Mouse (Mus musculus): ENCODE data around the gene Gnl1. TPM values are rescaled to one million over a fixed set of nuclear protein-coding genes. Genes with fewer than 3 reads are reported as not detected.
"Not testable (repeated sequence)": the region's sequence is repeated elsewhere in the genome, so short reads cannot be mapped to it uniquely, and the experiment has no call there.

Gene Gnl1
- total RNA-seq, 1 experiment from 2014 or later: 52.5 TPM

- no peak for DNase-seq
Measured at GRCm38 (mm10) chr17:36025197-36025596, 45.5 kb downstream of the Gnl1 start.

GRCm38 (mm10) chr17:36025901-36026300 is 46.2 kb downstream of the Gnl1 start:
- no peak for DNase-seq

GRCm38 (mm10) chr17:36027663-36028062 is 48.0 kb downstream of the Gnl1 start:
- no peak for DNase-seq

GRCm38 (mm10) chr17:36028879-36029619 is 49.4 kb downstream of the Gnl1 start:
- no peak for DNase-seq

- not testable (repeated sequence) for DNase-seq
Measured at GRCm38 (mm10) chr17:36030046-36030702, 50.5 kb downstream of the Gnl1 start.

- not testable (repeated sequence) for DNase-seq
Measured at GRCm38 (mm10) chr17:36030703-36031582, 51.3 kb downstream of the Gnl1 start.

GRCm38 (mm10) chr17:36031583-36032331 is 52.1 kb downstream of the Gnl1 start:
- DNase-seq: peak; percentile 25

GRCm38 (mm10) chr17:36032351-36032875 is 52.8 kb downstream of the Gnl1 start, which contains the start of gene H2-T23:
H2-T23 (minus strand) TSS chr17:36032855.
- peak; percentile 46 for DNase-seq

- not testable (repeated sequence) for DNase-seq
Measured at GRCm38 (mm10) chr17:36034524-36034923, 54.9 kb downstream of the Gnl1 start.

GRCm38 (mm10) chr17:36035010-36035638 is 55.5 kb downstream of the Gnl1 start:
- peak; percentile 72 for DNase-seq

- not testable (repeated sequence) for DNase-seq
Measured at GRCm38 (mm10) chr17:36036126-36036525, 56.5 kb downstream of the Gnl1 start.

Small RNA genes lying within 50 kb of the gene (microRNA-seq; reads per million reads assigned to microRNA genes)
- 94.7 to 105 reads per million in 2 experiments for gene Mir877

Other genes with a start within 250 kb of the Gnl1 start
- 7.6 and 11.7 TPM in 2 replicates for gene Ier3, start 158.2 kb upstream of the Gnl1 start, total RNA-seq (2021)
- 61.0 and 94.1 TPM in 2 replicates for gene Flot1, start 156.6 kb upstream of the Gnl1 start, total RNA-seq (2021)
- gene Tubb5, start 141.5 kb upstream of the Gnl1 start, total RNA-seq (2021): 192 and 221 TPM in 2 replicates
- 30.1 and 31.1 TPM in 2 replicates for gene Mdc1, start 138.3 kb upstream of the Gnl1 start, total RNA-seq (2021)
- gene Nrm, start 118.5 kb upstream of the Gnl1 start, total RNA-seq (2021): 8.7 and 9.8 TPM in 2 replicates
- 36.5 and 36.8 TPM in 2 replicates for gene Ppp1r18, start 114.3 kb upstream of the Gnl1 start, total RNA-seq (2021)
- gene Dhx16, start 100.0 kb upstream of the Gnl1 start, total RNA-seq (2021): 51.4 and 53.3 TPM in 2 replicates
- 41.3 and 56.5 TPM in 2 replicates for gene 2310061I04Rik, start 82.4 kb upstream of the Gnl1 start, total RNA-seq (2021)
- 35.6 and 44.1 TPM in 2 replicates for gene Atat1, start 69.8 kb upstream of the Gnl1 start, total RNA-seq (2021)
- gene Mrps18b, start 63.5 kb upstream of the Gnl1 start, total RNA-seq (2021): 81.8 and 90.3 TPM in 2 replicates
- gene Ppp1r10, start 63.4 kb upstream of the Gnl1 start, total RNA-seq (2021): 85.0 and 88.1 TPM in 2 replicates
- gene Abcf1, start 10.1 kb upstream of the Gnl1 start, total RNA-seq (2021): 99.5 and 116 TPM in 2 replicates
- 26.8 and 27.8 TPM in 2 replicates for gene Prr3, start 385 bp downstream of the Gnl1 start, total RNA-seq (2021)
- gene H2-T24, start 40.7 kb downstream of the Gnl1 start, total RNA-seq (2021): 4.6 and 6.4 TPM in 2 replicates
- gene H2-T23, start 53.0 kb downstream of the Gnl1 start, total RNA-seq (2021): 30.5 and 46.6 TPM in 2 replicates
- gene H2-T22, start 62.9 kb downstream of the Gnl1 start, total RNA-seq (2021): 21.7 and 29.6 TPM in 2 replicates
- not detected in 2 replicates for gene Gm6034, start 63.1 kb downstream of the Gnl1 start, total RNA-seq (2021)
- 1.6 and 2.2 TPM in 2 replicates for gene Gm11127, start 78.5 kb downstream of the Gnl1 start, total RNA-seq (2021)
- 0.58 TPM in 1 of 2 replicates, not detected in the other for gene Gm19684, start 141.8 kb downstream of the Gnl1 start, total RNA-seq (2021)
- gene Gm7030, start 149.6 kb downstream of the Gnl1 start, total RNA-seq (2021): not detected in 2 replicates
- not detected in 2 replicates for gene Gm8909, start 188.7 kb downstream of the Gnl1 start, total RNA-seq (2021)
- not detected in 2 replicates for gene H2-T3, start 210.4 kb downstream of the Gnl1 start, total RNA-seq (2021)